Mouse (Mus musculus) megakaryocyte progenitor cell, adult 5-6 weeks (primary cell): ENCODE data around the gene Gnai2. TPM values are rescaled to one million over a fixed set of nuclear protein-coding genes. Genes with fewer than 3 reads are reported as not detected.

Source experiments
- ATAC-seq: replicated peaks from 2 replicates; pipeline ENCODE4 v1.8.0; 2016; ENCODE audit warnings: mild to moderate bottlenecking, moderate TSS enrichment, inconsistent platforms; ENCODE audit not compliant: poor library complexity
- total RNA-seq, 2 experiments: library from RNA; stranded (forward) in 1 of 2; stranded (reverse) in 1 of 2; fragments of 157-497, 149-512 nt in 1 of 2; fragments of 200-1000 nt in 1 of 2; gene quantifications; 2 replicates each; pipeline versions ENCODE4 v1.2.3 to v1.2.4; 2015 to 2017

The Gnai2 gene
- total RNA-seq (2015) (333 and 362 TPM in 2 replicates), total RNA-seq (2017) (423 and 432 TPM in 2 replicates)

GRCm38 (mm10) chr9:107635279-107636028, at the start of gene Gnai2:
TSS of gene Gnai2 (minus strand) at chr9:107635367.
- ATAC-seq: peak; percentile 71

GRCm38 (mm10) chr9:107682405-107682804, 47.2 kb upstream of the Gnai2 start:
- ATAC-seq: no peak

GRCm38 (mm10) chr9:107679501-107679900, 44.3 kb upstream of the Gnai2 start, which contains the start of gene Gnat1:
TSS of gene Gnat1 (minus strand) at chr9:107679712.
- no peak for ATAC-seq

- no peak for ATAC-seq
These were observed 43.7 kb upstream of the Gnai2 start for GRCm38 (mm10) chr9:107678861-107679260.

- peak; percentile 62 for ATAC-seq
These were observed 42.8 kb upstream of the Gnai2 start for GRCm38 (mm10) chr9:107677819-107678526.

GRCm38 (mm10) chr9:107677091-107677784, 42.1 kb upstream of the Gnai2 start:
- ATAC-seq: peak; percentile 57

GRCm38 (mm10) chr9:107676302-107676701, 41.1 kb upstream of the Gnai2 start:
- peak; percentile 9 for ATAC-seq

GRCm38 (mm10) chr9:107675671-107676301, 40.6 kb upstream of the Gnai2 start:
- ATAC-seq: peak; percentile 72

- no peak for ATAC-seq
These were observed 39.7 kb upstream of the Gnai2 start for GRCm38 (mm10) chr9:107674609-107675429.

GRCm38 (mm10) chr9:107670259-107670658, 35.1 kb upstream of the Gnai2 start:
- no peak for ATAC-seq

- ATAC-seq: no peak
These were observed 34.3 kb upstream of the Gnai2 start, which contains the start of gene Slc38a3 for GRCm38 (mm10) chr9:107669480-107669945. TSS of gene Slc38a3 (minus strand) at chr9:107669530.

- ATAC-seq: no peak
These were observed 33.7 kb upstream of the Gnai2 start for GRCm38 (mm10) chr9:107668916-107669315.

- ATAC-seq: no peak
These were observed 32.8 kb upstream of the Gnai2 start for GRCm38 (mm10) chr9:107668011-107668410.

- 0 out of 2 replicates have a peak, but pooled peaks have one; percentile 22 for ATAC-seq
These were observed 32.1 kb upstream of the Gnai2 start for GRCm38 (mm10) chr9:107667219-107667618.

- ATAC-seq: 0 out of 2 replicates have a peak, but pooled peaks have one; percentile 13
These were observed 31.6 kb upstream of the Gnai2 start for GRCm38 (mm10) chr9:107666751-107667205.

- ATAC-seq: no peak
These were observed 30.1 kb upstream of the Gnai2 start for GRCm38 (mm10) chr9:107665308-107665707.

GRCm38 (mm10) chr9:107663525-107663924, 28.4 kb upstream of the Gnai2 start:
- no peak for ATAC-seq

- ATAC-seq: no peak
These were observed 27.2 kb upstream of the Gnai2 start for GRCm38 (mm10) chr9:107662342-107662741.

GRCm38 (mm10) chr9:107660777-107661176, 25.6 kb upstream of the Gnai2 start:
- no peak for ATAC-seq

GRCm38 (mm10) chr9:107659961-107660360, 24.8 kb upstream of the Gnai2 start:
- ATAC-seq: no peak
